Mouse (Mus musculus) urinary bladder, adult 2 months (tissue): ENCODE results near the gene Abi3bp. TPM values are rescaled to one million over a fixed set of nuclear protein-coding genes. Genes with fewer than 3 reads are reported as not detected.

Experiments
- DNase-seq: peaks from one replicate; pipeline ENCODE4 v3.0.0; 2022; ENCODE audit warnings: low spot score
- polyA plus RNA-seq: library from polyadenylated mRNA; depleted of rRNA; stranded (reverse); fragments of >200 nt; gene quantifications from 2 replicates; pipeline ENCODE4 v1.2.3, GENCODE M21; 2012; rRNA removed

Gene Abi3bp
- polyA plus RNA-seq = 31.1 and 35.7 TPM in 2 replicates

GRCm38 (mm10) chr16:56477677-56478574 is at the start of gene Abi3bp:
Gene Abi3bp (plus strand): TSS chr16:56477878.
- DNase-seq = peak; percentile 23

- DNase-seq = no peak
Observed at GRCm38 (mm10) chr16:56435293-56436185, 42.1 kb upstream of the Abi3bp start.

- DNase-seq = no peak
Observed at GRCm38 (mm10) chr16:56440243-56440642, 37.4 kb upstream of the Abi3bp start.

DNA sequence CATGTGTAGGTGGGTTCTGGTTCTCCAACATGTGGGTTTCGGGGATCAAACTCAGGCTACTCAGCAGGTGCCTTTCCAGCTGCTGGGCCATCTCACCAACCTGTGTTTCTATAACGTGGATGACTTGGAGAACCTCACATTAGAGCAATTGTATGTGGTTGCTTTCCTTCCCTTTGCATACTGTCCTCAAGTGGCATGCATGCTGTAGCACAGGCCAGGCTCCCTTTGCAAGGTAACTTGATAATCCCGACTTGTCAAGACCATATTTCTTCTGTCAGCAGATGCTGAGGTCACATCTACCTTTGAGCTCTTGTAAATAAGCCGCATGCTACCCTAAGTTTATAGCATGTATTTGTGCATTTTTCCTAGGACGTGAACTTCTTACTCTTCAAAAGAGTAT is 36.6 kb upstream of the Abi3bp start:
- no peak for DNase-seq

GRCm38 (mm10) chr16:56441658-56442344 is 35.9 kb upstream of the Abi3bp start:
- DNase-seq = no peak

GRCm38 (mm10) chr16:56451482-56451881 is 26.2 kb upstream of the Abi3bp start:
- DNase-seq = no peak

DNA sequence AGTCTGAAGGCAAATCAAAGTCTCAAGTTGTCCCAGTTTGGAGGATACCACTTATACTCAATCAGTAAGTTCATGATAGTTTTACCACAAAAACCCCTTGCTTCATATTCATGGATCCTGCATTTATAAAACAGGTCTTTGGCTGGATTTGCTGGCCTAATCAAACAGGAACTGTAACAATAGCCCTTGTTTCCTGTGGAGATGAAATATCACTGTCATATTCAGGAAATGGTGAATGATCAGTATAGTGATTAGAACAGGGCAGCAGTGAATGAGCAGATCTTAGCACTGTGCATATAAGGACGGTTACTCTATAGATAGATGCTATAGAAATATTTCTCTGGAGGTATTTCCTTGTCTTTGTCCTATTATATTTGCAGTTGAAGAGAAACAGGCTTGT is 25.8 kb upstream of the Abi3bp start:
- no peak for DNase-seq

DNA sequence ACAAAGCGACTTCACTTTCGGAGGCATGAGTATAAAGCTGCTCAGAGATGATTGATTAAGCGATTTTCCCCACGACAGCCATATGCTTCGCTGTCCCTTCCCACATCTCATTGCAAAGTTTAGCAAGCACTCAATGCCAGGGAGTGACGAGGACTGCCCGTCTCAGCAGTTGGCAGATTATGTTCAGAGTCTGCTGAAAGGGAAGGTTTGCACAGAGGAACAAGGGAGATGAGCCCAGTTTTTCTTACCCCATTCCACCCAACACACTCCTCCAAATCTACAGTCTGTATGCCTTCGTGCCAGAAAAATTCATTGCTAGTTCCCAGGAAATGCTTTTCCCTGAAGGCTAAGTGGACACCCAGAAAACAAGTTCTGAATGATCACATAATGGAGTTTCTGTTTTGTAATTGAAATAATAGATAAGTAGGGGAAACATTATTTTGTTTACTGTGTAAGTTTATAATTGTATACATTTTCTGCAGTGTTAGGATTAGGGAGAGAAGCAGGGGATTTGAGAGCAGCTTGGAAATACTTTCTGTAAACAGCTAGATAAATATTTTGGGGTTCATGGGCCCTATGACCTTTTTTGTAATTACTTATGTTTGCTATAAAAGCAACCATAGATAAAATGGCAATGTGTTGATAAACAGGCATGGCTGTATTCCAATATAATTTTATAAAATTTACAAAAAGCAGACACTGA is 19.5 kb upstream of the Abi3bp start:
- DNase-seq = no peak

DNA sequence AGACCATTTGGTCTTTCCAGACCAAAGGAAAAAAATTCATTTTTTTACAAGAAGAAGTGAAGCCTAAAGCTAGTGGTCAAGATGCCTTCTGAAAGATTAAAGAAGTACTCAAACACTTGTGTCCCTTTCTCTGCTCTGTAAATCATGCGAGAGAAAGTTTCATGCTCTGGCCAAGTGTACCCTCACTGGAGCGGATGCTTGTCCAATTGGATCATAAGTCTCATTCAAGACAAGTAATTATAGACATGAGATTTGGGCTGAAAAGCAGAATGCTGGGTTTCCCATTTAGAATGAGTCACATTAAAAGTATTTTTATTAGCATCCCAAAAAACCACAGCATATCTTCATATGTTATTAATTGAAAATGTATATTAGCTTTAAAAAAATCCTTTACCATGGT is 4.5 kb upstream of the Abi3bp start:
- no peak for DNase-seq

- no peak for DNase-seq
Observed at GRCm38 (mm10) chr16:56475676-56476075, 2.0 kb upstream of the Abi3bp start.

GRCm38 (mm10) chr16:56478575-56479191 is 1.0 kb downstream of the Abi3bp start:
- no peak for DNase-seq

- DNase-seq = no peak
Observed at GRCm38 (mm10) chr16:56483466-56483865, 5.8 kb downstream of the Abi3bp start.

DNA sequence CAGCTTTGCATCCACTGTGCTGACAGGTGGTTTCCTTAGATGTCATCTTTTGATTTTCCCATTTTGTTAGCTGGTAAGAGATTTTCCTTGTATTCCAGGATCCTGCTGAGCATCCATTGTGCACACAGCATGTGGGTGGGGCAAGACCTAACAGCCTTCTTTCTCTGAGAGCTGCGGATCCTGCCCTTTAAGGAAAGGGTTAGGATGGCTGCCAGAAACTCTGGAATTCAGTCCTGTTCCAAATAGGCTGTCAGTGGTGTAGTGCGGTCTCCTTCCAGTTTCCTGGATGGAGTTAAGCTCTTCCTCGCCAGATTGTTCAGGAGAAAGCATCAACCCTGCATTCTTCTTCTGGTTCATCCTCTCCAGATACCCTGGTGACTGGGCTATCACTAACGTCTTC is 8.8 kb downstream of the Abi3bp start:
- no peak for DNase-seq

GRCm38 (mm10) chr16:56490861-56491260 is 13.2 kb downstream of the Abi3bp start:
- no peak for DNase-seq

- DNase-seq = no peak
Observed at GRCm38 (mm10) chr16:56495266-56495665, 17.6 kb downstream of the Abi3bp start.

DNA sequence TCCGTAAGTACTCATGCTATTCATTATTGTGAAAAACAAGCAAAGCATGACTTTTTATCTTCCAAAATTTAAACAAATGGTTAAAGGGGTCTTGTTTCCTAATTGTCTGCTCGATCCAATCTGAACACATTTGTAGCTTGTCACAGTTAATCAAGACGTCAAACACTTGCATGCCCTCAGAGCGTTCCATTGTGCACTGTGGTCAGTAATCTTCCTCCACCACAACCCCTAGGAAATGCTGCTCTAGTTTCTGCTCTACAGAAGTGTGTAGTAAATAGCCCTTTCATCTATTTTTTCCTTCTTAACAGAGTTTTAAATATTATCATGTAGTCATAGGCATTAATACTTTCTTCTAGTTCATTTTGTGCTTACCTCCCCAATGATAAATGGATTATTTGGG is 19.1 kb downstream of the Abi3bp start:
- no peak for DNase-seq

DNA sequence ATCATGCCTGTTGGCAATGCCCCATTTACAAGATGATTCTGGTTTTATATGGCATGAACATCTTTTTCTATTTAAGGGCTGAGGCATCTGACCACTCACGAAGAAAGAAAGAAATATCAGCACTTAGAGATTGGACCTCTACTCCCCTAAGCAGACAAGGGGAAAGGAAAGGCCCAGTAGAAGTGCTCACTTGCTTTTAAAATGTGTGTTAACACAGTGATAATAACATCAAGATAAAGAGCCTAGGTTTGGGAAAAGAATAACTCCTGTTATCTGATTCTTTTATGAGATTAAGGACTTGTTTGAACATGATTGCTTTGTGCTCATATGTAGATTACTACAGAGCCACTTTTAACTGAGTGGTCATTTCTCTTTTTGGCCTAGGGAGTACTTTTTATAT is 21.0 kb downstream of the Abi3bp start:
- DNase-seq = no peak

- DNase-seq = no peak
Observed at GRCm38 (mm10) chr16:56500441-56500840, 22.8 kb downstream of the Abi3bp start.

DNA sequence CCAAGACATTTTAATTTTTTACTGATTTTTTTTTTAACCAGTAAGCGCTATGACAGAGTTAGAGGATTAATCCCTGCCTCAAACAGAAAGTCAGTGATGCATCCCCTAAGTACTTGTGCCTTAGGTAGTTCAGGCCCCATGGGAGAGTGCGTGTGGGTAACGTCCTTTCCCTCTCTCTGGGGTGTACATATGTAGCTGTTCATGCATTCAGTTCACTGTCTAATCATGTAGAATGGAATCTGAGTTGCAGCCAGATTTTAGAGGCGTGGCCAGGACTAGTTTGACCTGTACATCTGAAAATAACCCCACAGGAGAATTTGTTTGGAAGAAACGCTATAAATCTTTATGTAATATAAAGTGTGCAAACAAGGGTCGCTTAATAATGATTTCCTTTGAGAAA is 23.4 kb downstream of the Abi3bp start:
- DNase-seq = no peak

DNA sequence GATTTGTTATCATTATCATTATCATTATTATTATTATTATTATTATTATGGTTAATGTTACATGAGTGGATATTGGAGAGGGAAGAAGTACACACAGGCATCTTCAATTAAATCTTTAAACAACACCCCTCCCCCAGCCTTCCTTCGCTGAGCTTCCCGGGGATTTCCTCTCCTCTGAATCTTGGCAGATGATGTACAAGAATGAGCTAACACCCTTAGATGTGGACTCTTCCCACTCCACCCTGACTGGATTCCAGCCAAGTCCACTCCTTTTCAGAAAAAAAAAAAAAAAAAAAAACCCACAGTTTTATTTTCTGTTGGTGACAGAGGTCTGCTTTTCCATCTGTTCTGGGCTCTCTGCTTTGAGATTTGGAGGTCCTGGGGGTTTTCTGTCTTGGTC is 23.8 kb downstream of the Abi3bp start:
- no peak for DNase-seq

DNA sequence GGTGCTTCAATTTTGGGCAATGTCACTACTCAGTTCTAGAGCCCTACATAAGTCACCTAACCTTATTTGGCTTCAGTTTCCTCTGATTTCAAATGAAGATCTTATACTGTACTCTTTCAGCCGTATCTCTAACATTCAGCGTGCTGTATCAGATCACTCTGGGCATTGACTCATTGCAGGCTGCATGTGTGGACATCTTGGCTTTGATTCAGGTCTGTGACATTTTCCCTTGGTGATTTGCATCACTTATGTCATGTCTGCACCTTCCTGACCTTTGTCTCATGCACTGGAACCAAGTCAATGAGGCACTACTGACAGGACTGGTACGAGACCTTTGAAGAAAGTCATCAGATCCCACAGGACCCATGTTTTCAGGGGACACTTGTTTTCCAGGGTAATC is 24.5 kb downstream of the Abi3bp start:
- DNase-seq = no peak
